Mouse (Mus musculus) MEL (cell line): Measurements from ENCODE around the gene Slc2a9.

ENCODE experiments used
- BHLHE40 ChIP-seq: IDR thresholded peaks from 2 replicates; pipeline ENCODE4 v1.6.1; 2012; ENCODE audit warnings: low read depth, mild to moderate bottlenecking, inconsistent platforms, low read length, improper control_type of control experiment, borderline replicate concordance
- CTCF ChIP-seq, 3 experiments: IDR thresholded peaks in 2 of 3; conservative IDR thresholded peaks in 1 of 3; 2 replicates each; pipeline ENCODE4 v1.5.1; 2011 to 2012; ENCODE audit warnings: low read length in 3 of 3, low read depth in 2 of 3, mild to moderate bottlenecking in 2 of 3, improper control_type of control experiment in 1 of 3, inconsistent platforms in 1 of 3, mixed read lengths in 1 of 3, moderate library complexity in 1 of 3; ENCODE audit not compliant: control insufficient read depth in 1 of 3, insufficient read depth in 1 of 3, poor library complexity in 1 of 3, severe bottlenecking in 1 of 3
- USF1 ChIP-seq: IDR thresholded peaks from 2 replicates; pipeline ENCODE4 v1.6.1; 2014; ENCODE audit warnings: low read depth, mild to moderate bottlenecking, inconsistent platforms, low read length, improper control_type of control experiment, moderate library complexity
- ZC3H11A ChIP-seq: IDR thresholded peaks from 2 replicates; pipeline ENCODE4 v1.6.1; 2012; ENCODE audit warnings: low read depth, mild to moderate bottlenecking, inconsistent platforms, low read length, improper control_type of control experiment
- ZNF384 ChIP-seq: IDR thresholded peaks from 2 replicates; pipeline ENCODE4 v1.6.1; 2012; ENCODE audit warnings: low read depth, mild to moderate bottlenecking, inconsistent platforms, low read length, improper control_type of control experiment

DNA sequence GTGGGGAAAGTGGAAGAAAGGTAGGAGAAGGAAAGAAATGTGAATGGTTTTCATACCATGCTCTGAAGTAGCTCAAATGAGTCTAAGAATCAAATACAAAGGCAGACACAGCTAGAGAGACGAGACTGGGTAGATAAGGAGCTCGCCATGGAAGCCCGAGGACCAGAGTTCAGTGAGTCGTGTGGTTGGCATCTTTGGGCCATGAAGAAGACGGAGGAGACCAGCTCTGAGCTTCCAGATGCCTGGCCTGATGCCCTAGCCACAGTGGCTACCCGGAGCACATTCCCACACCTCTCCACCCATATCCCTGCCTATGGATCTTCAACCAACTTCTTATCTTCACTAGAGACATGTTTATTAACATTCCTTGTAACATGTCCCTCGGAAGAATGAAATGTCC is 71.7 kb downstream of the Slc2a9 start:
- TF ChIP-seq CTCF (IDR thresholded peaks at IDR 0.05 in 2 of 3, conservative IDR thresholded peaks at IDR 0.05 in 1 of 3; ENCODE audit: control insufficient read depth in 1 of 3, insufficient read depth in 1 of 3, low read depth in 2 of 3, low read length in 3 of 3, poor library complexity in 1 of 3, severe bottlenecking in 1 of 3) (no peak), USF1 (no peak), ZNF384 (no peak), BHLHE40 (no peak), ZC3H11A (no peak)
